Mouse (Mus musculus) intestine, embryonic 16.5 days (tissue): ENCODE measurements around the gene Ampd2. TPM values are rescaled to one million over a fixed set of nuclear protein-coding genes. Genes with fewer than 3 reads are reported as not detected.

Experiments
- ATAC-seq: fragments of 200-750 bp; cut with Nextera tagmentation; 2 replicates; pipeline ENCODE4 v1.8.0; 2017; ENCODE audit warnings: moderate TSS enrichment, moderate library complexity
- H3K27ac ChIP-seq: fragments of 300-500 bp; sonication (generic); 2 replicates; pipeline ENCODE4 v1.5.1; 2014; ENCODE audit warnings: mild to moderate bottlenecking, low read length
- H3K27me3 ChIP-seq: fragments of 300-500 bp; sonication (generic); replicated peaks from 2 replicates; pipeline ENCODE4 v1.6.1; 2014; ENCODE audit warnings: low read length, control low read depth, mixed read lengths; ENCODE audit not compliant: control insufficient read depth, insufficient read depth
- H3K36me3 ChIP-seq: fragments of 300-500 bp; sonication (generic); 2 replicates; pipeline ENCODE4 v1.6.1; 2014; ENCODE audit warnings: low read length, control low read depth; ENCODE audit not compliant: control insufficient read depth, insufficient read depth
- H3K4me1 ChIP-seq: fragments of 300-500 bp; sonication (generic); 2 replicates; pipeline ENCODE4 v1.6.1; 2014; ENCODE audit warnings: low read length, control low read depth, mixed read lengths; ENCODE audit not compliant: control insufficient read depth, insufficient read depth
- H3K4me2 ChIP-seq: fragments of 300-500 bp; sonication (generic); 2 replicates; pipeline ENCODE4 v1.6.1; 2014; ENCODE audit warnings: low read depth, low read length, control low read depth
- H3K4me3 ChIP-seq: fragments of 300-500 bp; sonication (generic); 2 replicates; pipeline ENCODE4 v1.5.1; 2014; ENCODE audit warnings: mild to moderate bottlenecking, low read length
- H3K9ac ChIP-seq: fragments of 300-500 bp; sonication (generic); 2 replicates; pipeline ENCODE4 v1.6.1; 2014; ENCODE audit warnings: low read depth, low read length
- H3K9me3 ChIP-seq: fragments of 300-500 bp; sonication (generic); 2 replicates; pipeline ENCODE4 v1.6.1; 2016; ENCODE audit warnings: low read length, control low read depth; ENCODE audit not compliant: control insufficient read depth
- WGBS: fragments of 180-500 bp; shearing (Covaris S2); extraction: QIAGEN DNeasy Blood & Tissue Kit; methylation state at CpG from one replicate; pipeline ENCODE4 v1.1.7; 2014; 5-methylcytosine and 5-hydroxymethylcytosine counted together
- polyA plus RNA-seq: library from polyadenylated mRNA; unstranded; fragments of >200 nt; fragmentation: Nextera tagmentation; extraction: Ambion mirVana; gene quantifications from 2 replicates; pipeline ENCODE4 v1.2.1, GENCODE M21; 2015

Gene Ampd2
- polyA plus RNA-seq: 46.9 and 48.9 TPM in 2 replicates

GRCm38 (mm10) chr3:108086470-108086979, at the start of gene Ampd2:
Gene Ampd2, minus strand, starts transcription at chr3:108086651.
- Histone ChIP-seq H3K4me3 (peak within 1 kb of the TSS; percentile 77), H3K4me1 (peaks cover 46% of the 10 kb centered on the region), H3K9ac (peak within 1 kb of the TSS; percentile 76), H3K4me2 (peak within 1 kb of the TSS; percentile 96), H3K9me3 (no peaks in the 10 kb centered on the region), H3K27ac (peak within 1 kb of the TSS; percentile 92), H3K36me3 (no peaks in the 10 kb centered on the region), H3K27me3 (no peaks in the 10 kb centered on the region)
- ATAC-seq: peak; percentile 61
- under 1% methylated on average over 29 of the region's 29 CpGs for WGBS

GRCm38 (mm10) chr3:108134701-108135100, 48.2 kb upstream of the Ampd2 start:
- Histone ChIP-seq H3K4me1 (peaks cover 12% of the 10 kb centered on the region), H3K9me3 (no peaks in the 10 kb centered on the region), H3K27me3 (no peaks in the 10 kb centered on the region), H3K27ac (no peak overlapping the region), H3K36me3 (no peaks in the 10 kb centered on the region), H3K9ac (no peak overlapping the region), H3K4me3 (no peak overlapping the region), H3K4me2 (no peak overlapping the region)
- ATAC-seq: no peak
- WGBS: 83% methylated on average over 11 of the region's 11 CpGs

GRCm38 (mm10) chr3:108132484-108132883, 46.0 kb upstream of the Ampd2 start:
- no peak overlapping the region for H3K4me3 ChIP-seq
- H3K27ac ChIP-seq: peak overlapping the region; percentile 72; the same call in 1 of the 2 replicates
- no peak overlapping the region for H3K4me2 ChIP-seq
- H3K9me3 ChIP-seq: no peaks in the 10 kb centered on the region
- WGBS: 69% methylated on average over 1 of the region's 1 CpGs
- H3K9ac ChIP-seq: no peak overlapping the region
- H3K4me1 ChIP-seq: peaks cover 16% of the 10 kb centered on the region
- H3K36me3 ChIP-seq: no peaks in the 10 kb centered on the region
- no peaks in the 10 kb centered on the region for H3K27me3 ChIP-seq
- no peak for ATAC-seq

- ATAC-seq: peak; percentile 47
- no peaks in the 10 kb centered on the region for H3K9me3 ChIP-seq
- H3K4me2 ChIP-seq: no peak overlapping the region
- H3K4me3 ChIP-seq: no peak overlapping the region
- H3K9ac ChIP-seq: peak overlapping the region; percentile 34; the same call in 1 of the 2 replicates
- WGBS: 65% methylated on average over 1 of the region's 1 CpGs
- H3K27me3 ChIP-seq: no peaks in the 10 kb centered on the region
- H3K4me1 ChIP-seq: peaks cover 16% of the 10 kb centered on the region
- H3K36me3 ChIP-seq: no peaks in the 10 kb centered on the region
- peak overlapping the region; percentile 72 for H3K27ac ChIP-seq
Observed at GRCm38 (mm10) chr3:108131821-108132220, 45.4 kb upstream of the Ampd2 start.

GRCm38 (mm10) chr3:108131216-108131615, 44.8 kb upstream of the Ampd2 start:
- Histone ChIP-seq H3K4me3 (no peak overlapping the region), H3K4me1 (peaks cover 17% of the 10 kb centered on the region), H3K27ac (peak overlapping the region; percentile 72), H3K36me3 (no peaks in the 10 kb centered on the region), H3K9me3 (no peaks in the 10 kb centered on the region), H3K4me2 (0 out of 2 replicates have a peak overlapping the region, but pooled peaks have one; percentile 13), H3K27me3 (no peaks in the 10 kb centered on the region), H3K9ac (no peak overlapping the region)
- 68% methylated on average over 5 of the region's 5 CpGs for WGBS
- ATAC-seq: peak; percentile 86

- Histone ChIP-seq H3K9ac (no peak overlapping the region), H3K9me3 (no peaks in the 10 kb centered on the region), H3K36me3 (no peaks in the 10 kb centered on the region), H3K4me2 (no peak overlapping the region), H3K27me3 (no peaks in the 10 kb centered on the region), H3K4me1 (peaks cover 19% of the 10 kb centered on the region), H3K27ac (no peak overlapping the region), H3K4me3 (no peak overlapping the region)
- ATAC-seq: no peak
- WGBS: 67% methylated on average over 4 of the region's 4 CpGs
Observed at GRCm38 (mm10) chr3:108129804-108130203, 43.4 kb upstream of the Ampd2 start.

- no peak overlapping the region for H3K4me2 ChIP-seq
- peaks cover 21% of the 10 kb centered on the region for H3K4me1 ChIP-seq
- H3K27ac ChIP-seq: 0 out of 2 replicates have a peak overlapping the region, but pooled peaks have one; percentile 10
- 78% methylated on average over 4 of the region's 4 CpGs for WGBS
- no peak overlapping the region for H3K4me3 ChIP-seq
- H3K36me3 ChIP-seq: no peaks in the 10 kb centered on the region
- no peaks in the 10 kb centered on the region for H3K9me3 ChIP-seq
- H3K9ac ChIP-seq: no peak overlapping the region
- no peaks in the 10 kb centered on the region for H3K27me3 ChIP-seq
- ATAC-seq: no peak
Observed at GRCm38 (mm10) chr3:108129367-108129766, 42.9 kb upstream of the Ampd2 start.

- Histone ChIP-seq H3K36me3 (no peaks in the 10 kb centered on the region), H3K27ac (no peak overlapping the region), H3K4me2 (no peak overlapping the region), H3K4me1 (peaks cover 21% of the 10 kb centered on the region), H3K27me3 (no peaks in the 10 kb centered on the region), H3K9me3 (no peaks in the 10 kb centered on the region), H3K4me3 (no peak overlapping the region), H3K9ac (no peak overlapping the region)
- WGBS: 75% methylated on average over 5 of the region's 5 CpGs
- no peak for ATAC-seq
Observed at GRCm38 (mm10) chr3:108128520-108128919, 42.1 kb upstream of the Ampd2 start.

- peak; percentile 38; the same call in 1 of the 2 replicates for ATAC-seq
- 77% methylated on average over 3 of the region's 3 CpGs for WGBS
Observed at GRCm38 (mm10) chr3:108126327-108126726, 39.9 kb upstream of the Ampd2 start.

GRCm38 (mm10) chr3:108124131-108124530, 37.7 kb upstream of the Ampd2 start:
- no peaks in the 10 kb centered on the region for H3K27me3 ChIP-seq
- no peak overlapping the region for H3K4me2 ChIP-seq
- H3K9me3 ChIP-seq: no peaks in the 10 kb centered on the region
- peak; percentile 49 for ATAC-seq
- no peak overlapping the region for H3K4me3 ChIP-seq
- peaks cover 12% of the 10 kb centered on the region; the same call in 1 of the 2 replicates for H3K4me1 ChIP-seq
- H3K9ac ChIP-seq: no peak overlapping the region
- no peaks in the 10 kb centered on the region for H3K36me3 ChIP-seq
- no peak overlapping the region for H3K27ac ChIP-seq
- 29% methylated on average over 1 of the region's 1 CpGs for whole genome bisulfite sequencing

More at GRCm38 (mm10) chr3:108126327-108126726, 39.9 kb upstream of the Ampd2 start:
- no peaks in the 10 kb centered on the region for H3K9me3 ChIP-seq
- no peaks in the 10 kb centered on the region for H3K36me3 ChIP-seq
- peaks cover 21% of the 10 kb centered on the region for H3K4me1 ChIP-seq
- H3K27me3 ChIP-seq: no peaks in the 10 kb centered on the region
- H3K4me3 ChIP-seq: no peak overlapping the region
- H3K4me2 ChIP-seq: no peak overlapping the region
- H3K9ac ChIP-seq: no peak overlapping the region
- peak overlapping the region; percentile 37; the same call in 1 of the 2 replicates for H3K27ac ChIP-seq
